Mouse (Mus musculus): ENCODE results near the gene Rhob. TPM values are rescaled to one million over a fixed set of nuclear protein-coding genes. Genes with fewer than 3 reads are reported as not detected.
"Not testable (repeated sequence)": the region's sequence is repeated elsewhere in the genome, so short reads cannot be mapped to it uniquely, and the experiment has no call there.

The Rhob gene
- polyA plus RNA-seq, 1 experiment from 2014 or later: 217 TPM

DNA sequence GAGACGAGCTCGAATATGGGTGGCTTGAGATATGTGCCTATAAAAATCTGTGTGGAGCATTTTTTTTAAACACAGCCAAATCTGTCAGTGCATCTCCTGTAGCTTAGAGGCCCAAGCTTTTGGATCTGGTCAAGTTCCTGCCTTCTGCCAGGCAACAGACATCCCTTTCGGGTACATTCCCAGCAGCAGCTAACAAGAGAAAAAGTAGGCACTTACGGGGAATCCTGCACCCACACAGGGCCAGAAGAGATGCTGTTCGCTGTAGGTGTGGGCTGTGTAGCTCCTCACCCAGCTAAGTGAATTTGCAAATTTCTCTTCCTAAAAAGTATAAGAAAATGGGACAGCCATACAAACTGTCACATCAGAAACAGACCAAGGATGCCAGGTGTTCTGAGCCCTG is 34.8 kb downstream of the Rhob start:
- DNase-seq (ENCODE audit: low read depth, low spot score): no peak
- CTCF ChIA-PET: no interaction called here

GRCm38 (mm10) chr12:8463599-8464160 is 36.1 kb downstream of the Rhob start:
- no peak for DNase-seq (ENCODE audit: low read depth, low spot score)
- ChIA-PET POLR2A (interaction anchor here (0.7 to 0.9 kb wide), 3 partner anchors 8 to 127 kb away, joined by 3 to 6 read pairs (median 3); no protein-coding TSS in a partner anchor), CTCF (no interaction called here)
- in situ Hi-C loops (cut with MboI; ENCODE audit: low pct_unique_long_range_greater_than_20kb): no loop called here
- TF ChIP-seq CTCF (IDR thresholded peaks at IDR 0.05): no peak
- no peak for ATAC-seq
- no peaks in the 10 kb centered on the region for H3K27me3 ChIP-seq

More for the DNA sequence above, 34.8 kb downstream of the Rhob start:
- in situ Hi-C loops (cut with MboI; ENCODE audit: low pct_unique_long_range_greater_than_20kb): no loop called here
- no peak for TF ChIP-seq CTCF (IDR thresholded peaks at IDR 0.05)
- no peaks in the 10 kb centered on the region for H3K27me3 ChIP-seq
- no peak for ATAC-seq
- POLR2A ChIA-PET: interaction anchor here (0.9 kb wide), 1 partner anchor 14 kb away, joined by 3 read pairs; no protein-coding TSS in a partner anchor

DNA sequence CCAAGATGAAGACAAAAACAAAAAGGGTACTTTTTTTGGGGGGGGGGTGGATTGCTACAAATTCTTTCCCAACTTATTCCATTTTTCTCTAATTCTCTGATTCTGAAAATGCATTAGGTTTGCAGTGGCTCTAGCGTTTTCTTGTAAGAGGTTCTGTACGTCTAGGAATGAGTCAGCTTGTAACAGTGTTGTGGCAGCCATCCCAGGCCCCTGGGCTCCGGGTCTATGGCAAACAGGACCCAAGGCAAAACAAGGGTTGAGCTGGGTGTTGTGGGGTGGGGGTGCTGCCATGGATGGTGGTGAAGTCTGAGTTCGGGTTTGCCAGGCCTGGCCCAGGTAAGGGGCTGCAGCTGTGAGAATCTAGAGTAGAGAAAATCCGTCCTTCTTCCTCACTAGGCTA is 37.3 kb downstream of the Rhob start:
- ATAC-seq: no peak
- TF ChIP-seq CTCF (IDR thresholded peaks at IDR 0.05): no peak

DNA sequence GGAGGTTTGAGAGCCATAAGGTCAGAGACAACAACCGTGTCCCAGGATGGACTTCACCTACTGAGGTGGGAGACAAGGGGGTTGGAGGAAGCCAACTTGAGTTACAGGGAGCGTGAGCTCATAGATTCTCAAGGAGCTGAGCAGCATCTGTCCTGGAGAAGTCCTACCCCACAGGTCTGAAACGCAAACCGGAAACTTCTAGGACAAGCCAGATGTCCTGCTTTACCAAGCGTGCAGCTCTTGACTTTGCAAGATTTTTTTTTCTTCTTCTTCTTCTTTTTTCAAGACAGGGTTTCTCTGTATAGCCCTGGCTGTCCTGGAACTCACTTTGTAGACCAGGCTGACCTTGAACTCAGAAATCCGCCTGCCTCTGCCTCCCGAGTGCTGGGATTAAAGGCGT is 38.2 kb downstream of the Rhob start:
- ATAC-seq; H3K27me3 ChIP-seq; CTCF ChIA-PET; POLR2A ChIA-PET; DNase-seq (ENCODE audit: low read depth, low spot score); in situ Hi-C loops (cut with MboI; ENCODE audit: low pct_unique_long_range_greater_than_20kb): not testable (repeated sequence)

More for the DNA sequence above, 37.3 kb downstream of the Rhob start:
- DNase-seq (ENCODE audit: low read depth, low spot score): no peak
- no peaks in the 10 kb centered on the region for H3K27me3 ChIP-seq
- in situ Hi-C loops (cut with MboI; ENCODE audit: low pct_unique_long_range_greater_than_20kb): no loop called here
- POLR2A ChIA-PET: no interaction called here
- CTCF ChIA-PET: no interaction called here

DNA sequence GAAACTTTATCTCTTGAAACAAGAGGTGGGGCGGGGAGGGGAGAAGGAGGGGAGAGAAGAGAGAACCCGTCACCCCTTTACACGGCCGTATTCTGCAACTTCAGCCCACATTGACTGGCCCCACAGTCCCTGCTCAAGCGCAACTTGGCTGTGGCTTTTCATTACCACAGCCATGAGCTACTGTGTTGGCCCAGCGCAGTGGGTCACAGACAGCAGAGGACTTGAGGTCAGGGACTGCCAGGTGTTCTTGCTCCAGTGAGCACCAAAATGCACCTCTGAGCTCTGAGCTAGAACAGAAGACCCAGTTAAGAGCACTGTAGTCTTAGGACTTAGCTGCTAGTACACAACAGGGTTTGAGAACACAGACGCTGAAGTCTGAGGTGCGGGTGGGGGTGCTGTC is 41.4 kb downstream of the Rhob start:
- no peak for TF ChIP-seq CTCF (IDR thresholded peaks at IDR 0.05)
- CTCF ChIA-PET: no interaction called here
- in situ Hi-C loops (cut with MboI; ENCODE audit: low pct_unique_long_range_greater_than_20kb): no loop called here

GRCm38 (mm10) chr12:8457052-8457451 is 42.8 kb downstream of the Rhob start:
- H3K27me3 ChIP-seq: no peaks in the 10 kb centered on the region
- no peak for ATAC-seq
- POLR2A ChIA-PET: no interaction called here
- no peak for DNase-seq (ENCODE audit: low read depth, low spot score)
- in situ Hi-C loops (cut with MboI; ENCODE audit: low pct_unique_long_range_greater_than_20kb): no loop called here
- TF ChIP-seq CTCF (IDR thresholded peaks at IDR 0.05): no peak
- CTCF ChIA-PET: no interaction called here

More for the DNA sequence above, 41.4 kb downstream of the Rhob start:
- no peak for ATAC-seq
- no peaks in the 10 kb centered on the region for H3K27me3 ChIP-seq
- DNase-seq (ENCODE audit: low read depth, low spot score): no peak
- POLR2A ChIA-PET: interaction anchor here (0.7 kb wide), 1 partner anchor 655 kb away, joined by 3 read pairs; no protein-coding TSS in a partner anchor

DNA sequence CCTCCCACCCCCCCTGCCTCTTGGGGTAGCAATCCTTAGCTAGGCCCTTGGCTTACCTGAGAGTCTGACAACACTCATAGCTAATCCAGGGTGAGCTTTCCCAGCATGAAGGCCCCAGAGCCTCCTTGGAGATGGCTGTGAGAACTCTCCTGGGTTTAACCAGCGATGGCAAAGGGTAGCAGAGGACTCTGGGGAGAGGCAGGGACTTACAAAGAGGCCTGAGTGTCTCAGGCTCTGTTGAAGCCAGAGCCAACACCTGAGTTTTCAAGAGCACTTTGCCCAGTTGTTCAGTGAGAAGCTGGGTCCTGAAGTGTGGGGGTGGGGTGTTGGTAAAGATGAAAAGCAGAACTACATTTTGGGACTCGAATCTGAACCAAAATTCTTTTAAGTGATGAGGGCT is 44.8 kb downstream of the Rhob start:
- POLR2A ChIA-PET: interaction anchor here (0.6 kb wide), 1 partner anchor 9 kb away, joined by 6 read pairs; no protein-coding TSS in a partner anchor
- ATAC-seq (no peak), DNase-seq (ENCODE audit: low read depth, low spot score) (no peak)
- H3K27me3 ChIP-seq: no peaks in the 10 kb centered on the region
- no peak for TF ChIP-seq CTCF (IDR thresholded peaks at IDR 0.05)
- CTCF ChIA-PET: no interaction called here
- in situ Hi-C loops (cut with MboI; ENCODE audit: low pct_unique_long_range_greater_than_20kb): no loop called here

- ATAC-seq (no peak), DNase-seq (ENCODE audit: low read depth, low spot score) (no peak)
- POLR2A ChIA-PET: no interaction called here
- TF ChIP-seq CTCF (IDR thresholded peaks at IDR 0.05): no peak
- H3K27me3 ChIP-seq: no peaks in the 10 kb centered on the region
- CTCF ChIA-PET: no interaction called here
- in situ Hi-C loops (cut with MboI; ENCODE audit: low pct_unique_long_range_greater_than_20kb): no loop called here
These were observed 45.3 kb downstream of the Rhob start for GRCm38 (mm10) chr12:8454487-8454886.

DNA sequence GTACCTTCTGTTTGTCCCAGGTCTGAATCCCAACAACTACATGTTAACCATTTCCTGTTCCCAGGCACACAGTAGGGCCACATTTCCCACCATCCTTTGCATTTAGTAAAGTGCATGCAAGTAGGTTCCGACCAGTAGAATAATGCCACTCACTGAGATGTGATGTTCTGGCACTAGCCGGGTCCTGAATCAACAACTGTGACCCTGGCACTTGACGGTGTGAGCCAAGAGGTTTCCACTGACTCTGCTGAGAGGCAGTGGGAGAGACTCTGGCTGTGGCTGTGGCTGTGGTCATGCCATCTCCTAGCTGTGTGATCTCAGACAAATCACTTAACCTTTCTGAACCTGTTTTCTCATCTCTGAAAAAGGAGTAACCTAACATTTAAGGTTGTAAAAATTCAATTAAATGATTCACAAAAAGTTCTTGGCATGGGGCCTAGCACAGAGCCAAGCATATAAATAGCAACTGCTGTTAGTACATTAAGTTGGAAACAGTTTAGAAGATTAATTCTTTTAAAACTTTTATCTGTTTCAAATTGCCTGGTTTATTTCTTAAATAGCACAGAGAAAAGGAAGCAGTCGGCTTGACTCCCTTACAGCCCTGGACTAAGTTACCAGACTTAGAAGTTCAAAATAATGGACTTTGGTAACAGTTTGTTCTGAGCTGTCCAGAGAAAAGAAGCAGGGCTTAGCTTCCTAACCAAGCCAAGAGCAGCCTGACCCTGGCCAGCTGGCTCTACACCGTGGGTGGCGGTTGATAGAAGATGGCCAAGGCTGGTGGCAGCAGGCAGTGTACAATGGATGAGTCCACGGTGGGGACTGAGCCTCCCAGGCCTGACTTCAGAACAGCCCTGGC is 46.8 kb downstream of the Rhob start:
- POLR2A ChIA-PET: no interaction called here
- no peak for ATAC-seq

DNA sequence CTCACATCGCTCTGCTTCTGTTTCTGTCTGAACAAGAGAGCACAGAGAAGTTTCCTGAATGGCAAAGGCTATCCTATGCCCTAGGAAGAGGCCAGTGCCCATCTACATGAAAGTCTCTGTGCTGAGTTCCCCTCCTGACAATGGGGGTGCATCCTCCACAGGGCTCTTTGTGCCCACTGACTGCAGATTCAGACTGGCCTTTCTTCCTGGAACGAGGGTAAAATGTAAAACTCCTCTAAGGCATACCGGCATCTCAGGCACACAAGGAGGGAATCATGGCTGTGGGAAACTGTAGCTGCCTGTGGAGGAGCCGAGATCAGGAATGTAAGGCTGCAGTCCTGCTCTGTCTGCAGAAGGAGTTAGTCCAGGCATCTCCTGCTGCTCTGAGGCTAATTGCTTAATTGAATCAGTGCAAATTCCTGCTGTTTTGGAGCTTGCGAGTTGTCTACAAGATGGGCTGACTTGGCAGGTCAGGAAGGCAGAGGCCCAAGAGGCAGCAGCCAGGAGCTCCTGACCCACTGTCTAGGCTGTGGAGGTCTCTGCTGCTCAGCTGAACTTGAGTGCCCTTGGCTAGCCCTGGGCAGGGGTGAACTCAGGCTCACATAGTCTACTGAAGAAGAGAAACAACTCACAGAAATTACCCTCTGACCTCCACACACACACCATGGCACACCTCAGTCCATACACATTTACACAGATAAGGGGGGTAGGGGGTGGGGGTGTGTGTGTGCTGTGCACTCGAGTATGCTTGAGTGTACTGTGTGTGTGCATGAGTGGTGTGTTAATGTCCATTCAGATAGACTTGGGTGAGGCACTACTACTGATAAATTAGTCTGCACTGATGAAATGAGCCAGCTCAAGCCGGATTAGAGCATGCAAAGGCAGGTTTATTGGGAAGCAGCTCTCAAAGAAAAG is 48.0 kb downstream of the Rhob start:
- CTCF ChIA-PET: no interaction called here
- ATAC-seq: no peak
- TF ChIP-seq CTCF (IDR thresholded peaks at IDR 0.05): no peak

More for the DNA sequence above, 46.8 kb downstream of the Rhob start:
- in situ Hi-C loops (cut with MboI; ENCODE audit: low pct_unique_long_range_greater_than_20kb): no loop called here
- no peaks in the 10 kb centered on the region for H3K27me3 ChIP-seq
- DNase-seq (ENCODE audit: low read depth, low spot score): no peak
- CTCF ChIA-PET: interaction anchor here (1.3 to 1.4 kb wide), 2 partner anchors 43 to 118 kb away, joined by 3 read pairs; no protein-coding TSS in a partner anchor
- TF ChIP-seq CTCF (IDR thresholded peaks at IDR 0.05): no peak

More for the DNA sequence above, 48.0 kb downstream of the Rhob start:
- DNase-seq (ENCODE audit: low read depth, low spot score): no peak
- no peaks in the 10 kb centered on the region for H3K27me3 ChIP-seq
- POLR2A ChIA-PET: interaction anchor here (0.5 to 2.2 kb wide), 3 partner anchors 45 to 242 kb away, joined by 4 to 12 read pairs (median 6); no protein-coding TSS in a partner anchor
- in situ Hi-C loops (cut with MboI; ENCODE audit: low pct_unique_long_range_greater_than_20kb): no loop called here
